Mouse (Mus musculus) embryonic facial prominence, embryonic 14.5 days (tissue): ENCODE measurements around the gene Pik3cg. TPM values are rescaled to one million over a fixed set of nuclear protein-coding genes. Genes with fewer than 3 reads are reported as not detected.

Experiments
- ATAC-seq: fragments of 200-750 bp; cut with Nextera tagmentation; 2 replicates; pipeline ENCODE4 v1.8.0; 2017; ENCODE audit warnings: low read depth, moderate number of reproducible peaks, moderate TSS enrichment
- DNase-seq: peaks from one replicate; pipeline ENCODE4 v3.0.0-alpha.2; 2015; ENCODE audit warnings: low spot score
- H3K27ac ChIP-seq: fragments of 300-500 bp; sonication (generic); replicated peaks from 2 replicates; pipeline ENCODE4 v1.5.1; 2014; ENCODE audit warnings: low read depth, mild to moderate bottlenecking, low read length, moderate library complexity
- H3K27me3 ChIP-seq: fragments of 300-500 bp; sonication (generic); replicated peaks from 2 replicates; pipeline ENCODE4 v1.6.1; 2014; ENCODE audit warnings: low read length; ENCODE audit not compliant: control insufficient read depth, insufficient read depth
- H3K36me3 ChIP-seq: fragments of 300-500 bp; sonication (generic); 2 replicates; pipeline ENCODE4 v1.6.1; 2014; ENCODE audit warnings: low read length, mixed read lengths; ENCODE audit not compliant: control insufficient read depth, insufficient read depth
- H3K4me1 ChIP-seq: fragments of 300-500 bp; sonication (generic); 2 replicates; pipeline ENCODE4 v1.6.1; 2014; ENCODE audit warnings: antibody characterized with exemption, low read length; ENCODE audit not compliant: control insufficient read depth, insufficient read depth
- H3K4me2 ChIP-seq: fragments of 300-500 bp; sonication (generic); 2 replicates; pipeline ENCODE4 v1.6.1; 2014; ENCODE audit warnings: low read depth, mild to moderate bottlenecking, low read length, moderate library complexity, mixed read lengths
- H3K4me3 ChIP-seq: fragments of 300-500 bp; sonication (generic); 2 replicates; pipeline ENCODE4 v1.5.1; 2014; ENCODE audit warnings: low read depth, mild to moderate bottlenecking, low read length
- H3K9ac ChIP-seq: fragments of 300-500 bp; sonication (generic); 2 replicates; pipeline ENCODE4 v1.6.1; 2014; ENCODE audit warnings: low read depth, mild to moderate bottlenecking, low read length, moderate library complexity, mixed read lengths
- H3K9me3 ChIP-seq: fragments of 300-500 bp; sonication (generic); 2 replicates; pipeline ENCODE4 v1.6.1; 2016; ENCODE audit warnings: low read length; ENCODE audit not compliant: control insufficient read depth
- WGBS: fragments of 180-500 bp; shearing (Covaris S2); extraction: QIAGEN DNeasy Blood & Tissue Kit; methylation state at CpG from one replicate; pipeline ENCODE4 v1.1.7; 2014; 5-methylcytosine and 5-hydroxymethylcytosine counted together
- polyA plus RNA-seq: library from polyadenylated mRNA; unstranded; fragments of >200 nt; fragmentation: Nextera tagmentation; extraction: Ambion mirVana; gene quantifications from 2 replicates; pipeline ENCODE4 v1.2.1, GENCODE M21; 2014

Pik3cg gene
- polyA plus RNA-seq, 1 experiment from 2014 or later = 4.3 TPM

- ATAC-seq (no peak), DNase-seq (no peak)
- 72% methylated on average over 4 of the region's 4 CpGs for WGBS
- H3K4me3 ChIP-seq = no peak overlapping the region
- H3K4me1 ChIP-seq = no peaks in the 10 kb centered on the region; the same call in 1 of the 2 replicates
- no peaks in the 10 kb centered on the region for H3K9me3 ChIP-seq
- H3K4me2 ChIP-seq = no peak overlapping the region
- no peaks in the 10 kb centered on the region for H3K27me3 ChIP-seq
- no peak overlapping the region for H3K9ac ChIP-seq
- H3K27ac ChIP-seq = no peak overlapping the region
- H3K36me3 ChIP-seq = no peaks in the 10 kb centered on the region
Measured at GRCm38 (mm10) chr12:32211257-32211656, 2.8 kb upstream of the Pik3cg start.

GRCm38 (mm10) chr12:32208951-32209350 is 492 bp upstream of the Pik3cg start:
- Histone ChIP-seq H3K9ac (no peak overlapping the region), H3K4me3 (no peak overlapping the region), H3K36me3 (no peaks in the 10 kb centered on the region), H3K9me3 (no peaks in the 10 kb centered on the region), H3K27ac (peak overlapping the region; percentile 52; the same call in 1 of the 2 replicates), H3K27me3 (no peaks in the 10 kb centered on the region), H3K4me1 (no peaks in the 10 kb centered on the region; the same call in 1 of the 2 replicates), H3K4me2 (peak overlapping the region; percentile 38)
- DNase-seq (peak; percentile 14), ATAC-seq (no peak)
- 75% methylated on average over 2 of the region's 2 CpGs for WGBS

DNA sequence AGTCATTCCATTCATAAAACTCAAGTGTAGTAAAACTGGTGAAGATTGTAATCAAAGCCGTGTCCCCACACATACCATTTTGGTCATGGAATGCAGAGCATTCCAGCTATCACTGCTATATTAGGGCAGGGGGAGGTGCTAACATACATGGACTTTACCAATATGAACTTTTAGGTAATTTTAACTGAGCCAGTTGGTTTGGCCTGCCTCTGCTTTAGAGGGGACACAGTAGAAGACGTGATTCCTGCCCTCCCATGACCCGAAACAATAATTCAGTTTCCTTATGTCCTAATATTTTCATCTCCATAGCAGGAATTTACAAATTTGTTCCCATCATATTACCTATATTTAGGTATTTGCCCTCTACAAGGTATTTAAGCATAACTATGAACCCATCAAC is 1.3 kb downstream of the Pik3cg start:
- Histone ChIP-seq H3K27ac (no peak overlapping the region), H3K4me3 (no peak overlapping the region), H3K4me2 (0 out of 2 replicates have a peak overlapping the region, but pooled peaks have one; percentile 15), H3K27me3 (no peaks in the 10 kb centered on the region), H3K9ac (no peak overlapping the region), H3K4me1 (no peaks in the 10 kb centered on the region; the same call in 1 of the 2 replicates), H3K36me3 (no peaks in the 10 kb centered on the region), H3K9me3 (no peaks in the 10 kb centered on the region)
- DNase-seq (peak; percentile 5), ATAC-seq (no peak)
- WGBS = 58% methylated on average over 3 of the region's 3 CpGs

DNA sequence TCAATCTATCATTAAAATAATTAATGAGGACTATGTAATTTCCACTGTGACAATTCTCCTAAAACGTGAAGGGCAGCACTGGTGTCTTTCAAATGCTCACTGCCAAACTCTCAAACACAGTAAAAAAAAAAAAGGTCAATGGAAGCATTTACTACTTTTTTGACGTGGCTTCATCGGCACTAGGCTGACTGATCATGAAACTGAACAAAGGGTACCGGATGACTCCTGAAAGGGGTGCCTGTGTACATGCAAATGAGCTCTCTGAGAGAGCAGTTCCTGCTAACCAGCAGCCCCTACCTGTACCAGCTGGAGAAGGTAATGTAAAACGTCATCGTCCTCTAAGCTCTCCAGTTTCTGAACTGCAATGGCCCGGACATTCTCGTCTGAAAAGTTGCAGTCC is 4.8 kb downstream of the Pik3cg start:
- H3K4me1 ChIP-seq = no peaks in the 10 kb centered on the region; the same call in 1 of the 2 replicates
- no peak overlapping the region for H3K27ac ChIP-seq
- H3K9ac ChIP-seq = no peak overlapping the region
- H3K4me2 ChIP-seq = no peak overlapping the region
- H3K27me3 ChIP-seq = no peaks in the 10 kb centered on the region
- ATAC-seq = no peak
- no peaks in the 10 kb centered on the region for H3K9me3 ChIP-seq
- H3K4me3 ChIP-seq = no peak overlapping the region
- DNase-seq = no peak
- WGBS = 53% methylated on average over 8 of the region's 8 CpGs
- no peaks in the 10 kb centered on the region for H3K36me3 ChIP-seq

DNA sequence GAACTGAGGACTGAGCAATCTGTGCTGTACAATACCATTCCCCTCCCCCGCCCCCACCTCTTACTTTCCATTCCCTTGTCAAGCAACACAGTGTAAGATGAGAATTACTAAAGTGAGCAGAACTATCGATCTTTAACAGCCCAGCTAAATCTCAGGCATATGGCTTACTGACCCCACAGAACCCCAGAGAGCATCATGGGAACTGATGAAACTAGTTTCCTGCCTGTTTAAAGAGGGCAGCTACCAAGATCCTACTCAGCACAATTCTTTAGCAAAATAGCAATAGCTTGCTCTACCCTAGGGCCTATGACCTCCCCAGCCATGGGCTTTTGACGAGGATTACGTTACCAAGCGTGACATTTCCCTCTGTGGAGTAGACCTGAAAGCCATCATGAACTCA is 5.9 kb downstream of the Pik3cg start:
- Histone ChIP-seq H3K4me1 (no peaks in the 10 kb centered on the region), H3K27ac (no peak overlapping the region), H3K4me3 (no peak overlapping the region), H3K4me2 (no peak overlapping the region), H3K9me3 (no peaks in the 10 kb centered on the region), H3K9ac (no peak overlapping the region), H3K36me3 (no peaks in the 10 kb centered on the region), H3K27me3 (no peaks in the 10 kb centered on the region)
- no peak for ATAC-seq
- no peak for DNase-seq
- 72% methylated on average over 5 of the region's 5 CpGs for WGBS

GRCm38 (mm10) chr12:32201932-32202331 is 6.5 kb downstream of the Pik3cg start:
- H3K9ac ChIP-seq = no peak overlapping the region
- no peak overlapping the region for H3K4me3 ChIP-seq
- H3K27ac ChIP-seq = no peak overlapping the region
- H3K4me2 ChIP-seq = no peak overlapping the region
- no peaks in the 10 kb centered on the region for H3K27me3 ChIP-seq
- no peaks in the 10 kb centered on the region for H3K9me3 ChIP-seq
- no peaks in the 10 kb centered on the region for H3K4me1 ChIP-seq
- ATAC-seq (no peak), DNase-seq (no peak)
- H3K36me3 ChIP-seq = no peaks in the 10 kb centered on the region
- WGBS = 90% methylated on average over 7 of the region's 7 CpGs

GRCm38 (mm10) chr12:32201070-32201585 is 7.3 kb downstream of the Pik3cg start:
- ATAC-seq (no peak), DNase-seq (no peak)
- no peaks in the 10 kb centered on the region for H3K36me3 ChIP-seq
- H3K4me1 ChIP-seq = no peaks in the 10 kb centered on the region
- no peak overlapping the region for H3K27ac ChIP-seq
- no peak overlapping the region for H3K9ac ChIP-seq
- WGBS = 82% methylated on average over 6 of the region's 6 CpGs
- no peaks in the 10 kb centered on the region for H3K27me3 ChIP-seq
- H3K4me3 ChIP-seq = no peak overlapping the region
- H3K9me3 ChIP-seq = no peaks in the 10 kb centered on the region
- no peak overlapping the region for H3K4me2 ChIP-seq

DNA sequence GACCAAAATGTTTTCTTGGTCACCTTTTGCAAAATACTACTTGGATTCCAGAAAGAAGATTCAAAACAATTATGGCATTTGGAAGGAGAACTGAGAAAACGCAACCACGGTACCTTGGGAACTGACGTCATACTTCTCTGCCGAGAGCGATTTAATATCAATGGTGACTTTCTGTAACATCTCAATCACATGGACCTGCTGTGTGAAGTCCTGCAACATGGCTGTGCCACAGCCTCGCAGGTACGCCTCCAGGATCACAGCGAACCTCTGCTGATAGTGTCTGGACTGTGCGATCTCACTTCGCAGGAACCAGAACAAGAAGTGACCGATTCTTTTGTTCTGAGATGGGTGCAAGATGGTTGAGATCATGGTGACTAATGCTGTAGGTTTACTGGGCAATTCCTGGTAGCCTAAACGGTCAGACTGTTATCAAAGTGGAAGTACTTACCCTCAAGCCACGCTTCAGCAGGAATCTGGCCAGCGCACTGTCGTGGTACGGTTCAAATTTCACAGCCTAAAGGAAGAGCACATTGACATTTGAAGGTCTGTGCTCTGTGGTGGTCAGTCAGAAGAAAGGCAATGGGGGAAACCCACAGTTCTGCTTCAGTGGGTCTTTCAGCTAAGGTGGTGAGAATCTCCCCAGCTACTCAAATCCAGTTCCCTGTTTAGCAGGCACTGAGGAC is 7.9 kb downstream of the Pik3cg start:
- no peaks in the 10 kb centered on the region for H3K9me3 ChIP-seq
- WGBS = 78% methylated on average over 16 of the region's 16 CpGs
- H3K27me3 ChIP-seq = no peaks in the 10 kb centered on the region

GRCm38 (mm10) chr12:32199422-32199821 is 9.0 kb downstream of the Pik3cg start:
- H3K9me3 ChIP-seq = no peaks in the 10 kb centered on the region
- H3K4me1 ChIP-seq = no peaks in the 10 kb centered on the region
- ATAC-seq = no peak
- H3K9ac ChIP-seq = no peak overlapping the region
- no peaks in the 10 kb centered on the region for H3K27me3 ChIP-seq
- WGBS = 75% methylated on average over 4 of the region's 4 CpGs
- H3K4me2 ChIP-seq = no peak overlapping the region
- no peak overlapping the region for H3K27ac ChIP-seq
- no peak overlapping the region for H3K4me3 ChIP-seq
- H3K36me3 ChIP-seq = no peaks in the 10 kb centered on the region
- no peak for DNase-seq

More for the DNA sequence above, 7.9 kb downstream of the Pik3cg start:
- Histone ChIP-seq H3K36me3 (no peaks in the 10 kb centered on the region), H3K4me3 (no peak overlapping the region), H3K27ac (no peak overlapping the region), H3K9ac (no peak overlapping the region), H3K4me2 (no peak overlapping the region), H3K4me1 (no peaks in the 10 kb centered on the region)
- no peak for DNase-seq
- ATAC-seq = no peak
